Mouse (Mus musculus): ENCODE data around the gene Cpn1.

DNA sequence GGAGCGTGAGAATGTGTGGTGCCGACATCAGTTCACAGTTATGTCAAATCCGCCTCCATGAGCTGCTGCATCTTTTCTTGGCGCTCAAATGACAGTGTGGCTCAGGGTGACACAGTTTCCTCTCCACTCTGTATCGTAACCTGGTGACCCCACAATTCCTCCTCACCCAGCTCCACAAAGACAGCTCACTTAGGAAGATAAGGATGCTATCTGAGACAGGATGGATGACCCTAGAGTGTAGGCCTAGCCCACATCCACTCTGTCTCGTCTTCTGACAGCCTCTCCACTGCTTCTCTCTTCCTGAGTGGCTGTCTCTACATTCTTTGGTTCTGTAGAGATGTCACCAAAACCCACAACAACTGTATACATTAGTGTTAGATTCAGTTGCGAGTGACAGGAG is 9.1 kb upstream of the Cpn1 start:
- TF ChIP-seq CTCF (IDR thresholded peaks at IDR 0.05; ENCODE audit: borderline replicate concordance, control insufficient read depth, extremely low read depth, insufficient read depth, low read length, poor library complexity), result no peak
- no peak for TF ChIP-seq POLR2A (IDR thresholded peaks at IDR 0.05; ENCODE audit: control insufficient read depth, extremely low read depth, insufficient read depth, low read length, poor library complexity)
